Comparison of ENCODE assay signal across 8 mouse cellular contexts in the genomic region with DNA sequence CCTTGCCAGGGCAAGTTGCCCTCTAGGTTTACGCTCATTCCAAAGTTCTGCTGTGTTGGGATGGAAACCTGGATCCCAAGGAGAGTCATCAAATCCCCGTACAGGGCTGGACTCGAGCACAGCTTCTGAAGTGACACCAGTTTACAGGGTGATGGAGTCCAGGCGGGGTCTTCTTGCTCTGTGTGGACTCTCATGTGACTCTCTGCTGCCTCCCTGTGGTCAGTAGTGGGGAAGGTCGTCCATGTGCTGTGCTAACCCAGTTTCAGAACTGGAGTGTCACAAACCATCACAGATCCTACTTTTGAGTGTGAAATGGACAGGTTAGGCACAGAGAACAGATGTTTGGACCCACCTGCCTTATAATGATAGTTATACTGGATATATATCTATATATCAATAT. TPM values are rescaled to one million over a fixed set of nuclear protein-coding genes. Genes with fewer than 3 reads are reported as not detected.
DNase-seq lines count a peak whose midpoint lies in the region; ATAC-seq and TF ChIP-seq lines count a peak whose summit lies in the region.

No protein-coding gene starts in this region.

- peak; percentile 92 for DNase-seq in 3T3-L1 (ENCODE audit: low read depth, low spot score)
- DNase-seq in adrenal gland, adult 8-10 months: peak; percentile 34
- DNase-seq in embryo, embryonic 11 days: peak; percentile 88
- DNase-seq in heart, adult 18-20 months: peak; percentile 52 to 84
- peak; percentile 74 for DNase-seq in kidney, adult 2 months
- peak; percentile 83 for DNase-seq in limb, embryonic 10.5 days (ENCODE audit: low spot score)
- DNase-seq in midbrain, postnatal 0 days (ENCODE audit: low spot score): peak; percentile 80
- peak; percentile 27 to 71 for DNase-seq in spleen, postnatal 4 days (ENCODE audit: low spot score in 2 of 2)

- no peaks in the 10 kb centered on the region for H3K9me3 ChIP-seq in limb, embryonic 10.5 days (replicated peaks)
- H3K9me3 ChIP-seq in midbrain, postnatal 0 days (ENCODE audit: low read length): no peaks in the 10 kb centered on the region

- TF ChIP-seq POLR2A in kidney, adult 2 months (IDR thresholded peaks at IDR 0.05; ENCODE audit: low read depth, low read length): no peak

- H3K4me3 ChIP-seq in kidney, adult 2 months (ENCODE audit: insufficient read depth, low read depth, low read length): no peak overlapping the region
- no peak overlapping the region for H3K4me3 ChIP-seq in limb, embryonic 10.5 days
- no peak overlapping the region for H3K4me3 ChIP-seq in midbrain, postnatal 0 days (ENCODE audit: low read depth, low read length)

- peak; percentile 88 for TF ChIP-seq CTCF in kidney, adult 2 months (conservative IDR thresholded peaks at IDR 0.05; ENCODE audit: insufficient read depth, insufficient read length, low read depth, low read length)
- TF ChIP-seq CTCF in midbrain, postnatal 0 days (IDR thresholded peaks at IDR 0.05): peak; percentile 76

- no peak overlapping the region for H3K4me2 ChIP-seq in midbrain, postnatal 0 days (ENCODE audit: low read depth, low read length, poor library complexity, severe bottlenecking)

- H3K27ac ChIP-seq in kidney, adult 2 months (ENCODE audit: insufficient read depth, low read depth, low read length): no peak overlapping the region
- no peak overlapping the region for H3K27ac ChIP-seq in limb, embryonic 10.5 days
- no peak overlapping the region for H3K27ac ChIP-seq in midbrain, postnatal 0 days (ENCODE audit: low read depth, low read length)

- no peak overlapping the region for H3K9ac ChIP-seq in midbrain, postnatal 0 days (replicated peaks; ENCODE audit: low read length, poor library complexity, severe bottlenecking)

- no peaks in the 10 kb centered on the region for H3K27me3 ChIP-seq in kidney, adult 2 months (replicated peaks; ENCODE audit: control insufficient read depth, insufficient read depth, low read length)
- no peaks in the 10 kb centered on the region for H3K27me3 ChIP-seq in limb, embryonic 10.5 days (ENCODE audit: low read depth, poor library complexity, severe bottlenecking)
- H3K27me3 ChIP-seq in midbrain, postnatal 0 days (ENCODE audit: insufficient read depth, low read length): no peaks in the 10 kb centered on the region

- 18% methylated on average over 5 of the region's 5 CpGs for WGBS in kidney, adult 2 months
- WGBS in limb, embryonic 10.5 days: 22% methylated on average over 5 of the region's 5 CpGs
- 33% methylated on average over 5 of the region's 5 CpGs for WGBS in midbrain, postnatal 0 days

- H3K4me1 ChIP-seq in kidney, adult 2 months (ENCODE audit: control insufficient read depth, insufficient read depth, low read length): no peaks in the 10 kb centered on the region
- H3K4me1 ChIP-seq in limb, embryonic 10.5 days: no peaks in the 10 kb centered on the region
- H3K4me1 ChIP-seq in midbrain, postnatal 0 days (ENCODE audit: insufficient read depth, low read length): no peaks in the 10 kb centered on the region

- no peaks in the 10 kb centered on the region for H3K36me3 ChIP-seq in kidney, adult 2 months (ENCODE audit: control insufficient read depth, insufficient read depth, low read length)
- no peaks in the 10 kb centered on the region for H3K36me3 ChIP-seq in limb, embryonic 10.5 days
- no peaks in the 10 kb centered on the region for H3K36me3 ChIP-seq in midbrain, postnatal 0 days (ENCODE audit: insufficient read depth, low read length)

- ATAC-seq in midbrain, postnatal 0 days (ENCODE audit: low FRiP score): 0 out of 2 replicates have a peak, but pooled peaks have one; percentile 69

RNA-seq across cellular contexts. Expression of a gene that starts 35.2 kb away (rescaled TPM):
- 1 to 10 TPM in 2 of 4 experiments, under 1 TPM in 2; 0.67 to 1.4 (median 0.98) TPM for total RNA-seq in adrenal gland, adult 8-10 months (2022)
- not detected for total RNA-seq in heart, adult 18-20 months (2021)
- polyA plus RNA-seq in kidney, adult 2 months (2012; rRNA removed): 46.0 and 56.7 TPM in 2 replicates
- polyA plus RNA-seq in limb, embryonic 10.5 days (2016; fragmentation: Nextera tagmentation; extraction: Ambion mirVana): 0.06 TPM in 1 of 2 replicates, not detected in the other
- 0.55 and 0.71 TPM in 2 replicates for total RNA-seq in midbrain, postnatal 0 days (2014; rRNA removed)
- polyA plus RNA-seq in midbrain, postnatal 0 days (2015; fragmentation: Nextera tagmentation; extraction: Ambion mirVana): 1.1 and 1.3 TPM in 2 replicates

Comparison
In these comparisons a context has a peak if more than half of its experiments do, and no peak if none do; other contexts are left out.
1. DNase-seq: peak in every context shown above with its lines; median percentile 92 in 3T3-L1; 88 in embryo, embryonic 11 days; 83 in limb, embryonic 10.5 days; 80 in midbrain, postnatal 0 days; 74 in kidney, adult 2 months; 68 in heart, adult 18-20 months; 49 in spleen, postnatal 4 days; 34 in adrenal gland, adult 8-10 months.